Mouse (Mus musculus) erythroblast, embryonic 14.5 days (primary cell): ENCODE data around the gene Pak2.

ENCODE experiments used
- GATA1 ChIP-seq: IDR thresholded peaks from 2 replicates; pipeline ENCODE4 v1.6.1; 2012; ENCODE audit warnings: low read length, inconsistent platforms, mixed read lengths
- TAL1 ChIP-seq: IDR thresholded peaks from 3 replicates; pipeline ENCODE4 v1.6.1; 2012; ENCODE audit warnings: low read length, inconsistent platforms, mixed read lengths

DNA sequence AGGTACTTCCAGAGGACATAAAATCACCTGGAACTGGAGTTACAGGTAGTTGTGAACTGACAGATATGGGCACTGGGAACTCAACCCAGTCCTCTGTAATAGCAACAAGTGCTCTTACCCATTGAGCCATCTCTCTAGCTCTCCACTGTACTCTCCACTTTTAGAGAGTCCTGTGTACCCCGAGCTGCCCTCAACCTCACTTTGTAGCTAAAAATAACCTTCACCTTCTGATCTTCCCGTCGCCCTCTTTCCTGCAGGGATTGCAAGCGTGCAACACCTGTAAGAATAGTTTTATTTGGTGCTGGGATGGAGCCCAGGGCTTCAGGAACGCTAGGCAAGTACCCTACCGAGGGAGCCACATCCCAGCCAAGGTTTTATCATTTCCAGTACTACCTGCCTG, 36.6 kb upstream of the Pak2 start:
- no peak for TF ChIP-seq TAL1
- no peak for TF ChIP-seq GATA1
